Mouse (Mus musculus) ES-E14 (cell line): ENCODE results near the gene Qrfp. TPM values are rescaled to one million over a fixed set of nuclear protein-coding genes. Genes with fewer than 3 reads are reported as not detected.
A peak's percentile ranks its signal among the peaks of the same experiment; 100 is the strongest.

Experiments used
- DNase-seq: peaks from one replicate; pipeline ENCODE4 v3.0.0-alpha.2; 2013; ENCODE audit warnings: low read depth, low spot score
- H3K27ac ChIP-seq: 2 replicates; pipeline ENCODE4 v1.5.1; 2012; ENCODE audit warnings: low read depth, mild to moderate bottlenecking, low read length, moderate library complexity, mixed read lengths; ENCODE audit not compliant: poor library complexity, insufficient read depth, severe bottlenecking
- H3K36me3 ChIP-seq: 2 replicates; pipeline ENCODE4 v1.6.1; 2012; ENCODE audit warnings: mild to moderate bottlenecking, low read length, moderate library complexity, mixed read lengths; ENCODE audit not compliant: control insufficient read depth, poor library complexity, insufficient read depth, severe bottlenecking
- H3K4me1 ChIP-seq, 2 experiments: fragments of 150-350 bp in 1 of 2; sonication (generic) in 1 of 2; 2 replicates each; pipeline ENCODE4 v1.6.1; 2012; ENCODE audit warnings: low read length in 2 of 2, mild to moderate bottlenecking in 1 of 2, mixed read lengths in 1 of 2; ENCODE audit not compliant: control insufficient read depth in 2 of 2, insufficient read depth in 2 of 2, poor library complexity in 1 of 2
- H3K4me3 ChIP-seq, 2 experiments: fragments of 150-350 bp in 1 of 2; sonication (generic) in 1 of 2; 2 replicates each; pipeline ENCODE4 v1.5.1; 2012; ENCODE audit warnings: low read length in 2 of 2, low read depth in 1 of 2, mild to moderate bottlenecking in 1 of 2, mixed read lengths in 1 of 2; ENCODE audit not compliant: insufficient read depth in 1 of 2, poor library complexity in 1 of 2, severe bottlenecking in 1 of 2
- H3K9ac ChIP-seq: 2 replicates; pipeline ENCODE4 v1.6.1; 2012; ENCODE audit warnings: low read depth, mild to moderate bottlenecking, low read length, mixed read lengths; ENCODE audit not compliant: poor library complexity, insufficient read depth, severe bottlenecking
- H3K9me3 ChIP-seq: fragments of 150-350 bp; sonication (generic); 2 replicates; pipeline ENCODE4 v1.6.1; 2012; ENCODE audit warnings: low read depth, mild to moderate bottlenecking, low read length; ENCODE audit not compliant: control insufficient read depth, insufficient read depth
- CHD2 ChIP-seq: IDR thresholded peaks from 2 replicates; pipeline ENCODE4 v1.6.1; 2014; ENCODE audit warnings: mild to moderate bottlenecking, low read depth, low read length, inconsistent platforms
- HCFC1 ChIP-seq: IDR thresholded peaks from 2 replicates; pipeline ENCODE4 v1.6.1; 2012; ENCODE audit warnings: low read length, inconsistent platforms, borderline replicate concordance; ENCODE audit not compliant: insufficient read depth
- MAFK ChIP-seq: IDR thresholded peaks from 2 replicates; pipeline ENCODE4 v1.6.1; 2014; ENCODE audit warnings: mild to moderate bottlenecking, low read depth, low read length, inconsistent platforms; ENCODE audit not compliant: insufficient read depth
- ZC3H11A ChIP-seq: IDR thresholded peaks from 2 replicates; pipeline ENCODE4 v1.6.1; 2012; ENCODE audit warnings: low read depth, mild to moderate bottlenecking, inconsistent platforms, low read length, borderline replicate concordance
- ZNF384 ChIP-seq: IDR thresholded peaks from 2 replicates; pipeline ENCODE4 v1.6.1; 2012; ENCODE audit warnings: low read depth, low read length, inconsistent platforms
- in situ Hi-C, 2 experiments: fragments of 600-800 bp; cut with MboI; formaldehyde crosslinking; loops; one replicate each; pipeline ENCODE4 v1.15.1; 2025; ENCODE audit warnings: low sequenced_read_pairs in 2 of 2, inconsistent platforms in 1 of 2; ENCODE audit not compliant: unreplicated experiment in 2 of 2
- total RNA-seq: library from RNA; depleted of rRNA; stranded (reverse); fragments of 300-350 nt; gene quantifications from 2 replicates; pipeline ENCODE4 v1.2.3, GENCODE M21; 2012

The Qrfp gene
- total RNA-seq, 1 experiment, result not detected

- DNase-seq, result no peak
- Histone ChIP-seq H3K27ac (no peak overlapping the region; the same call in 1 of the 2 replicates), H3K4me1 (peaks cover 0 to 2% of the 10 kb centered on the region in 2 experiments; a peak in 1 of 4 replicates), H3K36me3 (peaks cover 50% of the 10 kb centered on the region), H3K4me3 (no peak overlapping the region), H3K9me3 (no peaks in the 10 kb centered on the region), H3K9ac (no peak overlapping the region)
- in situ Hi-C loops, result no loop called here
- no peak for TF ChIP-seq ZNF384
- no peak for TF ChIP-seq CHD2
Observed at GRCm38 (mm10) chr2:31785074-31785473, 25.3 kb downstream of the Qrfp start.

- Histone ChIP-seq H3K4me1 (peaks cover 0 to 17% of the 10 kb centered on the region in 2 experiments; a peak in 2 of 4 replicates), H3K9ac (no peak overlapping the region), H3K4me3 (no peak overlapping the region), H3K27ac (no peak overlapping the region), H3K36me3 (peaks cover 52% of the 10 kb centered on the region), H3K9me3 (no peaks in the 10 kb centered on the region)
- in situ Hi-C loops, result no loop called here
- no peak for TF ChIP-seq HCFC1
- TF ChIP-seq ZNF384, result no peak
- no peak for TF ChIP-seq MAFK
- no peak for TF ChIP-seq ZC3H11A
- no peak for DNase-seq
Observed at GRCm38 (mm10) chr2:31782958-31783602, 27.3 kb downstream of the Qrfp start.

- in situ Hi-C loops, result no loop called here
- Histone ChIP-seq H3K36me3 (peaks cover 23% of the 10 kb centered on the region; the same call in 1 of the 2 replicates), H3K4me3 (no peak overlapping the region), H3K4me1 (peaks cover 0 to 17% of the 10 kb centered on the region in 2 experiments; a peak in 2 of 4 replicates), H3K9ac (0 out of 2 replicates have a peak overlapping the region, but pooled peaks have one; percentile 2), H3K27ac (no peak overlapping the region; the same call in 1 of the 2 replicates), H3K9me3 (no peaks in the 10 kb centered on the region)
- TF ChIP-seq ZC3H11A (no peak), ZNF384 (no peak), HCFC1 (no peak), MAFK (no peak), CHD2 (peak; percentile 41)
- DNase-seq, result peak; percentile 59
Observed at GRCm38 (mm10) chr2:31779258-31779657, 31.1 kb downstream of the Qrfp start.

- Histone ChIP-seq H3K27ac (no peak overlapping the region), H3K4me3 (no peak overlapping the region), H3K9ac (no peak overlapping the region), H3K9me3 (no peaks in the 10 kb centered on the region), H3K36me3 (peaks cover 14% of the 10 kb centered on the region; the same call in 1 of the 2 replicates), H3K4me1 (peaks cover 0 to 19% of the 10 kb centered on the region in 2 experiments; a peak in 2 of 4 replicates)
- DNase-seq, result no peak
- TF ChIP-seq HCFC1 (no peak), ZNF384 (no peak), CHD2 (no peak), MAFK (no peak), ZC3H11A (no peak)
- in situ Hi-C loops, result no loop called here
Observed at GRCm38 (mm10) chr2:31776479-31776878, 33.9 kb downstream of the Qrfp start.
